Mouse (Mus musculus) stomach, embryonic 14.5 days (tissue): ENCODE data around the gene Opn4. TPM values are rescaled to one million over a fixed set of nuclear protein-coding genes. Genes with fewer than 3 reads are reported as not detected.

ENCODE experiments used
- ATAC-seq: fragments of 200-750 bp; cut with Nextera tagmentation; 2 replicates; pipeline ENCODE4 v1.8.0; 2017; ENCODE audit warnings: low read depth, moderate TSS enrichment; ENCODE audit not compliant: insufficient number of reproducible peaks, insufficient read depth, low FRiP score
- H3K27ac ChIP-seq: fragments of 300-500 bp; sonication (generic); 2 replicates; pipeline ENCODE4 v1.5.1; 2014; ENCODE audit warnings: mild to moderate bottlenecking, low read length, moderate library complexity, mixed read lengths
- H3K27me3 ChIP-seq: fragments of 300-500 bp; sonication (generic); 2 replicates; pipeline ENCODE4 v1.6.1; 2014; ENCODE audit warnings: low read length, control low read depth, mixed read lengths; ENCODE audit not compliant: control insufficient read depth, insufficient read depth
- H3K36me3 ChIP-seq: fragments of 300-500 bp; sonication (generic); 2 replicates; pipeline ENCODE4 v1.6.1; 2014; ENCODE audit warnings: mild to moderate bottlenecking, control low read depth, low read length, moderate library complexity, mixed read lengths; ENCODE audit not compliant: control insufficient read depth, insufficient read depth
- H3K4me1 ChIP-seq: fragments of 300-500 bp; sonication (generic); 2 replicates; pipeline ENCODE4 v1.6.1; 2014; ENCODE audit warnings: low read length, control low read depth, mixed read lengths; ENCODE audit not compliant: control insufficient read depth, insufficient read depth
- H3K4me2 ChIP-seq: fragments of 300-500 bp; sonication (generic); replicated peaks from 2 replicates; pipeline ENCODE4 v1.6.1; 2014; ENCODE audit warnings: low read depth, low read length, control low read depth
- H3K4me3 ChIP-seq: fragments of 300-500 bp; sonication (generic); 2 replicates; pipeline ENCODE4 v1.5.1; 2014; ENCODE audit warnings: low read depth, low read length, control low read depth
- H3K9ac ChIP-seq: fragments of 300-500 bp; sonication (generic); replicated peaks from 2 replicates; pipeline ENCODE4 v1.6.1; 2014; ENCODE audit warnings: low read depth, mild to moderate bottlenecking, control low read depth, low read length, moderate library complexity, mixed read lengths
- H3K9me3 ChIP-seq: fragments of 300-500 bp; sonication (generic); 2 replicates; pipeline ENCODE4 v1.6.1; 2016; ENCODE audit warnings: low read depth, low read length, control low read depth; ENCODE audit not compliant: control insufficient read depth
- WGBS: fragments of 180-500 bp; shearing (Covaris S2); extraction: QIAGEN DNeasy Blood & Tissue Kit; methylation state at CpG from one replicate; pipeline ENCODE4 v1.1.7; 2014; 5-methylcytosine and 5-hydroxymethylcytosine counted together
- polyA plus RNA-seq: library from polyadenylated mRNA; unstranded; fragments of >200 nt; fragmentation: Nextera tagmentation; extraction: Ambion mirVana; gene quantifications from 2 replicates; pipeline ENCODE4 v1.2.1, GENCODE M21; 2014

The Opn4 gene
- polyA plus RNA-seq, 1 experiment from 2014 or later, result not detected

DNA sequence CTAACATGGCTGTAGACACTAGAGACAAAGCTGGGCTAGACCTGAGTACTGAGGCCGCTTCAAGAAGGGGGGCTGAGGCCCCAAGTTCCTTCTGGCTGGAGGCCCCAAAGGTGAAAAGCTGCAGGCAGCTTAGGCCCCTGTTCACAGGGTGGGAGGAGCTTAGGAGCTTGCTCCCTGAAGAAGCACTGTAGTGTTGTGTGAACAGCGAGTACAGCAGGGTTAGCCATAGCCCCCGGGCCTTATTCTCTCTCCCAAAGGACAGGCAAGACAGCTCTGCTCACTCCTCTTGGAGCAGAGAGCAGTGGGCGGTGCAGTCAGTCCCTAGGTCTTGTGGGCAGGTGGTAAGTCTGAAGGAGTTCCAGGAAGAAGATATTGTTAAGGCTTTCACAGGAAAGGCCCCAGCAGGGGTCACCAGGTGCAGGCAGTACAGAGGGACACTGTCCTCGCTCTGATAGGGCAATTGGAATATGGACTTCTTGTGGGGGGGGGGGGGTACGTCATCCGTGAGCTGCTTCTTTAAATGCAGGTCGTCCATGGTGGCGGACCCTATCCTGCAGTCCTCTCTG is 26.5 kb downstream of the Opn4 start:
- 0 out of 2 replicates have a peak, but pooled peaks have one; percentile 11 for ATAC-seq
- no peaks in the 10 kb centered on the region for H3K27me3 ChIP-seq
- no peak overlapping the region for H3K4me2 ChIP-seq
- H3K4me3 ChIP-seq, result no peak overlapping the region
- H3K9me3 ChIP-seq, result no peaks in the 10 kb centered on the region
- H3K4me1 ChIP-seq, result no peaks in the 10 kb centered on the region
- WGBS, result 63% methylated on average over 9 of the region's 9 CpGs
- no peaks in the 10 kb centered on the region for H3K36me3 ChIP-seq
- no peak overlapping the region for H3K9ac ChIP-seq
- no peak overlapping the region for H3K27ac ChIP-seq

DNA sequence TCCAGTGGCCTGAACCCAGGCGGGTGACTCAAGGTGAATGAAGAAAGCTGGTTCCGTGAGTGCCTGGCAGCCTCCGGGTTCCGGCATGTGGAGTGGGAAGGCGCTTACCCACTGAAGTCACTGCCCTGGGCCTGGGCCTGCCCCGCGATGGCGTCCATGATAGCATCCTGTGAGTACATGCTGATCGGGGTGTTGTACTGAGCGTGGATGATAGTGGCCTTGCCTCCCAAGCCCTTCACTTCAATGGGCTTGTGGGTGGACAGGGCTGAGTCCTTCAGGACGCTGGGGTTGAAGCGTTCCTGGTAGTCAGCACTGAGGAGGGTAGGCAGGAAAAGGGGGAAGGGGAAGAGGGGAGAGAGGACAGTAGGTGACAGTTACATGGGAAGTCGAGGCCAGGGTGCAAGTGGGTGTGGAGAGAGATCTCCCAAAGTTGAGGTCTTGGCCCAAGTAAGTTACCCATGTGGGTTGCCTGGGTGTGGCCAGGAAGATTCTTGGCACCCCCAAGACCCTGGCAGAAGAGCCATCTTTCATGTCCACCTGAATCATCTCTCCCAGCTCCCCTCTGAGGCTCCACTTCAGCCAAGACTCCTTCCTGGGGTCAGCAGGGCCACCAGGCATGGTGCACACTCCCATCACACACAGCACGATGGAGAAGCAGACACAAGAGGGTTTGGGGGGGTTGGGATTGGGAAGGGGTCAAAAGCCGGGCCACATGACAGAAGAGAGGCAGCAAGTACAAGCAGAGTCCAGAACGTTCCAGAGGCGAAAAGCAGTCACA is 28.1 kb downstream of the Opn4 start:
- Histone ChIP-seq H3K36me3 (no peaks in the 10 kb centered on the region), H3K4me1 (no peaks in the 10 kb centered on the region), H3K27me3 (no peaks in the 10 kb centered on the region), H3K4me3 (no peak overlapping the region), H3K9me3 (no peaks in the 10 kb centered on the region), H3K4me2 (no peak overlapping the region), H3K9ac (no peak overlapping the region), H3K27ac (no peak overlapping the region)
- WGBS, result 85% methylated on average over 17 of the region's 17 CpGs
- ATAC-seq, result no peak

DNA sequence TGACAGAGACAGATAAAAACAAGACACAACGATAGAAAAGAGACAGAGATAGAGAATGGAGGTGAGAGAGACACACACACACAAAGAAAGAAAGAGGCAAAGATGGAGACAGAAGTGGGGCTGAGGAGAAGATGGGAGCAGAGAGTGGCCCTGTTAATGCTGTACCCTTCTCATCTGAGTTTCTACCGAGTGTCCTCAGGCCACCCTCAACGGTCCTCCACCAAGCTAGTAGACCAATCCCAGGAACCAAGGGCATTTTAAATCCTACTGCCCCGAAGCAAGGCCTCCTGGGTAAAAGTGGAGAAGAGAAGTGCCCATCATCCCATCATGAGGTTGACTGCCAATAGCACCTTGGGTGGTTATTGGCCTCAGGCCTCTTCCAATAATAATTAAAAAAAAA is 29.0 kb downstream of the Opn4 start:
- Histone ChIP-seq H3K27me3 (no peaks in the 10 kb centered on the region), H3K9me3 (no peaks in the 10 kb centered on the region), H3K27ac (no peak overlapping the region), H3K36me3 (no peaks in the 10 kb centered on the region), H3K9ac (no peak overlapping the region), H3K4me3 (no peak overlapping the region), H3K4me1 (no peaks in the 10 kb centered on the region), H3K4me2 (no peak overlapping the region)
- ATAC-seq, result no peak
- 86% methylated on average over 4 of the region's 4 CpGs for WGBS

DNA sequence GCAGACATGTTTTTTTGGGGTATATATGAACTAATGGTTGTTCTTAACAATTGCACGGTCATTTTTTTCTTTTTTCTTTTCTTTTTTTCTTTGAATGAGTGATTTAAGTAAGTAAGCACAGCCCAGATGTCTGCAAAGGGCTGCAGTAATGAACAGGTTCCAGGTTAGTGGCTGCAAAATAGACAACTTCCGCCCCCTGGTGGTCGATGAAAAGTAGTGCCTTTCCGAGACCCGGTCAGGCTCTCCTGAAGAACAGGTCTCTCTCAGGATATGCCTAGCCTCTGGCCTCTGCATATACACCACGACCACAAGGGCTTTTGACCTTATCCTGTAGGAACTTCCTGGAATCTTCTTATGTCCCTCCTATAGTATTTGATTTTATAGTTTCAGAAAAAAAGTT is 29.6 kb downstream of the Opn4 start:
- Histone ChIP-seq H3K36me3 (no peaks in the 10 kb centered on the region), H3K4me3 (no peak overlapping the region), H3K9me3 (no peaks in the 10 kb centered on the region), H3K4me2 (peak overlapping the region; percentile 52; the same call in 1 of the 2 replicates), H3K9ac (no peak overlapping the region), H3K27me3 (no peaks in the 10 kb centered on the region), H3K4me1 (0 out of 2 replicates have a peak, but pooled peaks cover 2% of the 10 kb centered on the region), H3K27ac (no peak overlapping the region)
- ATAC-seq, result peak; percentile 54; the same call in 1 of the 2 replicates
- 2% methylated on average over 6 of the region's 6 CpGs for WGBS

DNA sequence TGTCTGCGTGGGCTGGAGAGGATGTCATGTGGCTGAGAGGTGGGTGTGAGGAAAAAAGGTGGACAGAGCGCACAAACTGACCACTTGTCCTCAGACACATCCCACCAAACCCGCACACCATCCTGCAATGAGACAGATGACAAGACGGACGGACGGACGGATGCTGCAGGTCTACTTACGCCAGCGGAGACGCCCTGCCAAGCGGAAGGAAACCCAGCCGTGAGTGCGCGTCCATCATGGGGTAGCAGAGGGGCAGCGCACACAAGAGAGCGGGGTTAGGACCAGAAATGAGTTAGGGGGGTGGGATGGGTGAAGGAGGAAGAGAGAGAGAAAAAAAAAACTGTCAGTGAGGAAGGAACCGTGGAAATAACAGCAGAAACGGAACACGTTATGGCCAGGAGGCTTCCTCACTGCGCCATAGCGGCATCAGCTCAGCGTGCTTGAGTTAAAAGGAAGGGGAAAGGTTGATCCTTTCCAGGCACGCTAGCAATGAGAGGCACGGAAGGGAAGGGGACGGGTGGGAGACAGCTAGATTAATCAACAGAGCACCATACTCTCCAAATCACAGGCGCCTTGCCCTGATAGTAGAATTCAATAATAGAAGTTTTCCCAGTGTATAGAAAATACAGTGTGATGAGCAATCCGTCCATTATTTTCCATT is 30.3 kb downstream of the Opn4 start:
- H3K27ac ChIP-seq, result no peak overlapping the region
- H3K9me3 ChIP-seq, result no peaks in the 10 kb centered on the region
- no peaks in the 10 kb centered on the region for H3K36me3 ChIP-seq
- ATAC-seq, result no peak
- H3K4me1 ChIP-seq, result 0 out of 2 replicates have a peak, but pooled peaks cover 5% of the 10 kb centered on the region
- 27% methylated on average over 27 of the region's 27 CpGs for WGBS
- no peak overlapping the region for H3K9ac ChIP-seq
- peak overlapping the region; percentile 22; the same call in 1 of the 2 replicates for H3K4me3 ChIP-seq
- H3K4me2 ChIP-seq, result peak overlapping the region; percentile 52
- H3K27me3 ChIP-seq, result no peaks in the 10 kb centered on the region

DNA sequence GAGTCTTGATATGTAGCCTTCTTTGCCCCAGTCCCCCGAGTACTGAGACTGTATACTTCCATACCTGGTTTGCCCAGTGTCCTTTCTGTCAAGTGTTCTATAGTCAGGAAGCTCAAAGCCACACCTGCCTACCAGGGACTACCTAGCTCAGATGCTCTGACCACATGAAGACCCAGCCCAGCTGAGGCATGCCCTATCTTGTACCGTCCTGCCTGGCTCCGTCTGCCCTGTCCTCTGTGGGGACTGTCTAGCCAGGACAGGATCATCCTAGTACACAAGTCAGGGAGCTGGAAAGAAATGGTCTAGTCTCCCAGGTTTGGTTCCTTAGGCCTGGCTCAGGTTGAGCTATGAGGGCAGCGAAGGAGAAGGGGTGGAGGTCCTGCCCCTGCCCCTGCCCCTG is 31.3 kb downstream of the Opn4 start:
- Histone ChIP-seq H3K27me3 (no peaks in the 10 kb centered on the region), H3K27ac (no peak overlapping the region), H3K4me2 (no peak overlapping the region), H3K36me3 (no peaks in the 10 kb centered on the region), H3K9ac (no peak overlapping the region), H3K9me3 (no peaks in the 10 kb centered on the region), H3K4me1 (0 out of 2 replicates have a peak, but pooled peaks cover 5% of the 10 kb centered on the region), H3K4me3 (no peak overlapping the region)
- 79% methylated on average over 4 of the region's 4 CpGs for WGBS
- no peak for ATAC-seq

DNA sequence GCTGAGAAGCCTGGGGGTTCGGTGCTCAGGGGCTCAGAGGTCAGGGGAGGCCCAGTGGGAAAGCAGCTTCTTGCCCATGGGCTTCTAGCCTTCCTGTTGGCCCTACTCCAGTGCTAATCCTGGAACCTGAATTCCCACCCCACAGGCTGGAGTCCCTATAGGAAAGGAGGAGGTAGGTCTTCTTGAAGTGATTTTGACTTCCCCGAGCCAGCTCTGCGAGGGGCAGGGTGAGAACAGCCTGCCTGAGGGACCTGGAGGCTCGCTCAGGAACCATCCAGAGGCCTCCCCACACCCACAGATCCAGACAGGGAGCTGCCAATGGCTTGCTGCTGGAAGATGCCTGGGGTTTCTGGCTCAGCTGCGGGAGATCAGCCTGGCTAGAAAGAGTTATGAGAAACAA is 32.2 kb downstream of the Opn4 start:
- WGBS, result 61% methylated on average over 5 of the region's 5 CpGs
- Histone ChIP-seq H3K9ac (no peak overlapping the region), H3K27me3 (no peaks in the 10 kb centered on the region), H3K9me3 (no peaks in the 10 kb centered on the region), H3K4me1 (0 out of 2 replicates have a peak, but pooled peaks cover 5% of the 10 kb centered on the region), H3K36me3 (no peaks in the 10 kb centered on the region), H3K27ac (no peak overlapping the region), H3K4me3 (no peak overlapping the region), H3K4me2 (no peak overlapping the region)
- ATAC-seq, result no peak

DNA sequence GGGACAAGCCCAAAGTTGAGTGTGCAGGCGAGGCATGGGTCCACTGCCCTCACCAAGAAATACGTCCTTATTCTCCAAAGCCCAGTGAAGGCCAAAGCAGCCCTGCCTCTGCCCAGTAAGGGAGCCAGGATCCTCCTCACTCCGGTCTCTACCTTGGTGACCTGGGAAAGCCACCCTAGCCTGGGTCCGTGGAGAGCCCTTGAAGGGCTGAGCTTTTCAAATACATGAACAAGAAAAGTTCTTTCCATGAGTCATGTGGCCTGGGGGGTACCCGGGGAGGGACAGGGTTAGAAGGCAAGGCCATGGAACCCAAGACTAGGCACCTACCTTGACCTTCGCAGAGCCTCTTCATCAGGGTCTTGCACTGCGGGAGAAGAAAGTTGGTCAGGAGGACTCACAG is 33.4 kb downstream of the Opn4 start:
- no peak for ATAC-seq

More for the DNA sequence above, 33.4 kb downstream of the Opn4 start:
- no peak overlapping the region for H3K4me3 ChIP-seq
- no peaks in the 10 kb centered on the region for H3K9me3 ChIP-seq
- H3K4me1 ChIP-seq, result 0 out of 2 replicates have a peak, but pooled peaks cover 5% of the 10 kb centered on the region
- 91% methylated on average over 7 of the region's 7 CpGs for WGBS
- H3K27me3 ChIP-seq, result no peaks in the 10 kb centered on the region
- no peak overlapping the region for H3K9ac ChIP-seq
- no peaks in the 10 kb centered on the region for H3K36me3 ChIP-seq
- no peak overlapping the region for H3K27ac ChIP-seq
- H3K4me2 ChIP-seq, result no peak overlapping the region
